Mouse (Mus musculus): Measurements from ENCODE around the gene Dcbld1. TPM values are rescaled to one million over a fixed set of nuclear protein-coding genes. Genes with fewer than 3 reads are reported as not detected.
"Not testable (repeated sequence)": the region's sequence is repeated elsewhere in the genome, so short reads cannot be mapped to it uniquely, and the experiment has no call there.

Gene Dcbld1
- polyA plus RNA-seq, 1 experiment from 2014 or later: 20.7 TPM

GRCm38 (mm10) chr10:52292391-52292790 lies 59.0 kb downstream of the Dcbld1 start:
- DNase-seq (ENCODE audit: low spot score); H3K27ac ChIP-seq (replicated peaks); H3K4me1 ChIP-seq; H3K9me3 ChIP-seq (replicated peaks); H3K27me3 ChIP-seq (ENCODE audit: low read depth, poor library complexity, severe bottlenecking); H3K36me3 ChIP-seq; H3K4me3 ChIP-seq: not testable (repeated sequence)
- WGBS: 75% methylated on average over 1 of the region's 1 CpGs

GRCm38 (mm10) chr10:52293921-52294577 lies 60.6 kb downstream of the Dcbld1 start:
- no peak overlapping the region for H3K27ac ChIP-seq (replicated peaks)
- WGBS: 89% methylated on average over 4 of the region's 4 CpGs

GRCm38 (mm10) chr10:52295934-52296333 lies 62.5 kb downstream of the Dcbld1 start:
- Histone ChIP-seq H3K27ac (replicated peaks) (no peak overlapping the region), H3K4me1 (peaks cover 10% of the 10 kb centered on the region), H3K9me3 (replicated peaks) (no peaks in the 10 kb centered on the region), H3K36me3 (0 out of 2 replicates have a peak, but pooled peaks cover 3% of the 10 kb centered on the region), H3K4me3 (no peak overlapping the region), H3K27me3 (ENCODE audit: low read depth, poor library complexity, severe bottlenecking) (no peaks in the 10 kb centered on the region)
- no peak for DNase-seq (ENCODE audit: low spot score)
- 88% methylated on average over 2 of the region's 2 CpGs for WGBS

More at GRCm38 (mm10) chr10:52293921-52294577, 60.6 kb downstream of the Dcbld1 start:
- no peaks in the 10 kb centered on the region for H3K9me3 ChIP-seq (replicated peaks)
- no peaks in the 10 kb centered on the region for H3K27me3 ChIP-seq (ENCODE audit: low read depth, poor library complexity, severe bottlenecking)
- H3K36me3 ChIP-seq: 0 out of 2 replicates have a peak, but pooled peaks cover 3% of the 10 kb centered on the region
- DNase-seq (ENCODE audit: low spot score): no peak
- no peak overlapping the region for H3K4me3 ChIP-seq
- H3K4me1 ChIP-seq: peaks cover 10% of the 10 kb centered on the region

DNA sequence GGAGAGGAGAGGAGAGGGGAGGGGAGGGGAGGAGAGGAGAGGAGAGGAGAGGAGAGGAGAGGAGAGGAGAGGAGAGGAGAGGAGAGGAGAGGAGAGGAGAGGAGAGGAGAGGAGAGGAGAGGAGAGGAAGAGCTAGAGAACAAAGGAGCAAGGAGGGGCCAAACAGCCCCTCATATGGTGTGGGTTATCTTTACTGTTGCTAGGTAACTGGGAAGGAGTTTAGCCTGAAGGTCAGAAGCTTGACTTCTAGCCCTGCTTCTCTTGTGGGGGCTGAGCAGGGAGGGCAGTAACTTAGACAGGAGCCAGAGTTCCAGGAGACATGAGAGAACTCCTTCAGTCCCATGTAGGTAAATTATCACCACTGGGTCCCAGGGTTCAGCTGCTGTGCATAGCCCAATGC lies 65.1 kb downstream of the Dcbld1 start:
- DNase-seq (ENCODE audit: low spot score); H3K4me3 ChIP-seq; H3K9me3 ChIP-seq (replicated peaks); H3K27me3 ChIP-seq (ENCODE audit: low read depth, poor library complexity, severe bottlenecking); H3K36me3 ChIP-seq: not testable (repeated sequence)
- Histone ChIP-seq H3K4me1 (peaks cover 10% of the 10 kb centered on the region), H3K27ac (replicated peaks) (0 out of 2 replicates have a peak overlapping the region, but pooled peaks have one; percentile 57)

DNA sequence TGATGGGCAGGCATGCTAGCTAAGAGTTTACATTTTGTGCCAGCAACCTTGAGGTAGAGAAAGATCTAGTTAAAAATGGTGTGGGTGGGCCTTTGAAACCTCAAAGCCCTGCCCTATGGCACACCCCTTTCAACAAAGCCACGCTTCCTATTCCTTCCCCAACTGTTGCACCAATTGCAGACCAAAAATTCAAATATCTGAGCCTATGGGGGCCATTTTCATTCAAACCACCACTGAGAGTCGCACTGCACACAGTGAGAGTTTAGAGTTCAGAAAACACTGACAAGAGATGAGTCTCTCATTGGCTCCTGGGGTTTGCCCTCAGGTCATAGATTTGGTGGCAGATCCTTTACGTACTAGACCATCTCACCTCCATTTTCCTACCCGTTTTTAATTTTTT lies 68.3 kb downstream of the Dcbld1 start:
- no peak for DNase-seq (ENCODE audit: low spot score)
- no peaks in the 10 kb centered on the region for H3K9me3 ChIP-seq (replicated peaks)
- H3K27me3 ChIP-seq (ENCODE audit: low read depth, poor library complexity, severe bottlenecking): no peaks in the 10 kb centered on the region
- peaks cover 10% of the 10 kb centered on the region for H3K4me1 ChIP-seq
- no peak overlapping the region for H3K4me3 ChIP-seq
- H3K27ac ChIP-seq (replicated peaks): no peak overlapping the region
- WGBS: 95% methylated on average over 4 of the region's 4 CpGs
- peaks cover 15% of the 10 kb centered on the region for H3K36me3 ChIP-seq

GRCm38 (mm10) chr10:52302271-52302670 lies 68.9 kb downstream of the Dcbld1 start:
- Histone ChIP-seq H3K36me3 (peaks cover 15% of the 10 kb centered on the region), H3K4me1 (peaks cover 10% of the 10 kb centered on the region), H3K9me3 (replicated peaks) (no peaks in the 10 kb centered on the region), H3K27ac (replicated peaks) (no peak overlapping the region), H3K4me3 (no peak overlapping the region), H3K27me3 (ENCODE audit: low read depth, poor library complexity, severe bottlenecking) (no peaks in the 10 kb centered on the region)
- DNase-seq (ENCODE audit: low spot score): no peak

DNA sequence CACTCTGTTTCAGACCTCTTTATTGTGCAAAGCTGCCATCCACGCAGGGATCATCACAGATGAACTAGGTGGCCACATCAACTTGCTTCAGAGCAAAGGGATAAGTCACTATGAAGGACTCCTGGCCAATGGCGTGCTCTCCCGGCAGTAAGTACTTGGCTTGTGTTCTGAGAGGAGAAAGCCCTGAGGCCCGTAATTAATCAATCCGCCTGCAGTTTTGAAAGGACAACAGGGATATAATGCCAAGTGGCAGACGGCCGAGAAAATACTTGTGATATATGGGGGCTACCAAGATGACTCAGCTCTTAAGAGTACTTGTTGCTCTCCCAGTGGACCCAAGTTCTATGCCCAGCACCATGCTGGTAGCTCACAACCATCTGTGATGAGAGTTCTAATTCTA lies 71.2 kb downstream of the Dcbld1 start:
- H3K27me3 ChIP-seq (ENCODE audit: low read depth, poor library complexity, severe bottlenecking): no peaks in the 10 kb centered on the region
- H3K4me1 ChIP-seq: no peaks in the 10 kb centered on the region
- no peak overlapping the region for H3K27ac ChIP-seq (replicated peaks)
- no peak for DNase-seq (ENCODE audit: low spot score)
- no peaks in the 10 kb centered on the region for H3K9me3 ChIP-seq (replicated peaks)
- H3K36me3 ChIP-seq: peaks cover 19% of the 10 kb centered on the region
- H3K4me3 ChIP-seq: no peak overlapping the region
- WGBS: 95% methylated on average over 7 of the region's 7 CpGs

DNA sequence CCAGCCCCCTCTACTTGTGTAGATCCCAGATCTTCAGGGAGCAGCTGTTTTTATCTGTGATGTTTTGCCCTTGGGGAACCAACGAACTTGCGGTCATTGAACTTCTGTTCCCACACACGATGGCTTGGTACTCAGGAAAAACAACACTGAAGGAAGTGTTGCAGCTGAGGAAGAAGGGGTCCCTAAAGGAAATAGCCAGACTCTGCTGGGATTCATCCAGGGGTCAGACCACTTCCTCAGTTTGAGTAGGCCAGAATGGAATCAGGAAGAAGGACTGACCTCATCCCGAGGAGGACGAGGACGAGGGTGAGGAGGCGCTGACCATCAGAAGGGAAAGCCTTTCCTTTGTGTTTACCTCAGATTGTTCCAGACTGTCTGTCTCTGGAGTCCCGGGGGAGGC lies 75.8 kb downstream of the Dcbld1 start:
- H3K9me3 ChIP-seq (replicated peaks): no peaks in the 10 kb centered on the region
- no peak overlapping the region for H3K27ac ChIP-seq (replicated peaks)
- peaks cover 40% of the 10 kb centered on the region for H3K36me3 ChIP-seq
- H3K4me1 ChIP-seq: no peaks in the 10 kb centered on the region
- WGBS: 84% methylated on average over 8 of the region's 8 CpGs
- no peaks in the 10 kb centered on the region for H3K27me3 ChIP-seq (ENCODE audit: low read depth, poor library complexity, severe bottlenecking)
- DNase-seq (ENCODE audit: low spot score): no peak
- H3K4me3 ChIP-seq: no peak overlapping the region

- WGBS: 94% methylated on average over 28 of the region's 28 CpGs
- no peaks in the 10 kb centered on the region for H3K4me1 ChIP-seq
- peaks cover 39% of the 10 kb centered on the region for H3K36me3 ChIP-seq
- no peaks in the 10 kb centered on the region for H3K9me3 ChIP-seq (replicated peaks)
- no peak overlapping the region for H3K4me3 ChIP-seq
- H3K27me3 ChIP-seq (ENCODE audit: low read depth, poor library complexity, severe bottlenecking): no peaks in the 10 kb centered on the region
- DNase-seq (ENCODE audit: low spot score): no peak
- no peak overlapping the region for H3K27ac ChIP-seq (replicated peaks)
Observed at GRCm38 (mm10) chr10:52319506-52320286, 86.3 kb downstream of the Dcbld1 start.

DNA sequence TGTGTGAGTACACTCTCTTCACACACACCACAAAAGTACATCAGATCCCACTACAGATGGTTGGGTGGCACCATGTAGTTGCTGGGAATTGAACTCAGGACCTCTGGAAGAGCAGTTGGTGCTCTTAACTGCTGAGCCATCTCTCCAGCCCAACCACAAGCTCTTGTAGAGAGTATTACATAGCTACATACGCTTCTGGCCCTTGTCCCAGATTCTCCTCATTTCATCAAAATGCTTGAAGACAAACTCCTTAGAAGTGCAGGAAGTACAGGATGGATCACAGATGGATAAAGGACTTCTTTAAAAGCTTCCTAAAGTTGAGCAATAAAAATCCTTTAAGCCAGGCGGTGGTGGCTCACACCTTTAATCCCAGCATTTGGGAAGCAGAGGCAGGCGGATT lies 88.5 kb downstream of the Dcbld1 start:
- Histone ChIP-seq H3K27ac (replicated peaks) (no peak overlapping the region), H3K9me3 (replicated peaks) (no peaks in the 10 kb centered on the region), H3K4me1 (no peaks in the 10 kb centered on the region), H3K4me3 (no peak overlapping the region), H3K27me3 (ENCODE audit: low read depth, poor library complexity, severe bottlenecking) (no peaks in the 10 kb centered on the region), H3K36me3 (peaks cover 35% of the 10 kb centered on the region)
- 97% methylated on average over 3 of the region's 3 CpGs for WGBS
- DNase-seq (ENCODE audit: low spot score): no peak

GRCm38 (mm10) chr10:52331007-52331406 lies 97.6 kb downstream of the Dcbld1 start:
- 2% methylated on average over 1 of the region's 1 CpGs for WGBS

GRCm38 (mm10) chr10:52343324-52343723 lies 109.9 kb downstream of the Dcbld1 start:
- not testable (repeated sequence) for H3K9me3 ChIP-seq (replicated peaks); H3K27ac ChIP-seq (replicated peaks); H3K4me3 ChIP-seq; H3K27me3 ChIP-seq (ENCODE audit: low read depth, poor library complexity, severe bottlenecking); DNase-seq (ENCODE audit: low spot score); H3K4me1 ChIP-seq
- peaks cover 76% of the 10 kb centered on the region for H3K36me3 ChIP-seq
- WGBS: 94% methylated on average over 4 of the region's 4 CpGs

More at GRCm38 (mm10) chr10:52331007-52331406, 97.6 kb downstream of the Dcbld1 start:
- H3K27me3 ChIP-seq (ENCODE audit: low read depth, poor library complexity, severe bottlenecking): no peaks in the 10 kb centered on the region
- no peaks in the 10 kb centered on the region for H3K9me3 ChIP-seq (replicated peaks)
- peaks cover 6% of the 10 kb centered on the region for H3K36me3 ChIP-seq
- no peak for DNase-seq (ENCODE audit: low spot score)
- H3K4me3 ChIP-seq: no peak overlapping the region
- no peak overlapping the region for H3K27ac ChIP-seq (replicated peaks)
- no peaks in the 10 kb centered on the region for H3K4me1 ChIP-seq

- H3K4me3 ChIP-seq: no peak overlapping the region
- DNase-seq (ENCODE audit: low spot score): no peak
- peaks cover 56% of the 10 kb centered on the region for H3K36me3 ChIP-seq
- H3K4me1 ChIP-seq: no peaks in the 10 kb centered on the region
- no peak overlapping the region for H3K27ac ChIP-seq (replicated peaks)
- H3K9me3 ChIP-seq (replicated peaks): no peaks in the 10 kb centered on the region
- WGBS: 79% methylated on average over 9 of the region's 9 CpGs
- no peaks in the 10 kb centered on the region for H3K27me3 ChIP-seq (ENCODE audit: low read depth, poor library complexity, severe bottlenecking)
Observed at GRCm38 (mm10) chr10:52353184-52353583, 119.8 kb downstream of the Dcbld1 start.
